Mouse (Mus musculus): Measurements from ENCODE around the gene Rcvrn. TPM values are rescaled to one million over a fixed set of nuclear protein-coding genes. Genes with fewer than 3 reads are reported as not detected.

Rcvrn gene
- total and polyA plus RNA-seq, 3 experiments, result not detected

- no peaks in the 10 kb centered on the region for H3K27me3 ChIP-seq (ENCODE audit: insufficient read depth, low read length)
- ATAC-seq (ENCODE audit: extremely low read depth, insufficient number of reproducible peaks, low FRiP score, poor library complexity, severe bottlenecking) (no peak), DNase-seq (ENCODE audit: low spot score) (no peak)
- H3K4me1 ChIP-seq (ENCODE audit: insufficient read depth, low read depth, low read length), result no peaks in the 10 kb centered on the region
- no peak overlapping the region for H3K4me3 ChIP-seq (ENCODE audit: low read depth, low read length)
- TF ChIP-seq GATA2 (IDR thresholded peaks at IDR 0.05; ENCODE audit: borderline replicate concordance, low read depth, low read length), result no peak
- no peak for TF ChIP-seq POLR2AphosphoS5 (IDR thresholded peaks at IDR 0.05; ENCODE audit: insufficient replicate concordance, low read depth, low read length)
- TF ChIP-seq TAL1 (conservative IDR thresholded peaks at IDR 0.05; ENCODE audit: low read depth, low read length), result no peak
- no peak for TF ChIP-seq GATA1 (IDR thresholded peaks at IDR 0.05; ENCODE audit: borderline replicate concordance, low read length)
- H3K36me3 ChIP-seq (replicated peaks), result no peaks in the 10 kb centered on the region
- peaks cover 94% of the 10 kb centered on the region for H3K9me3 ChIP-seq (replicated peaks)
Observed at GRCm38 (mm10) chr11:67656811-67657210, 38.3 kb upstream of the Rcvrn start.

DNA sequence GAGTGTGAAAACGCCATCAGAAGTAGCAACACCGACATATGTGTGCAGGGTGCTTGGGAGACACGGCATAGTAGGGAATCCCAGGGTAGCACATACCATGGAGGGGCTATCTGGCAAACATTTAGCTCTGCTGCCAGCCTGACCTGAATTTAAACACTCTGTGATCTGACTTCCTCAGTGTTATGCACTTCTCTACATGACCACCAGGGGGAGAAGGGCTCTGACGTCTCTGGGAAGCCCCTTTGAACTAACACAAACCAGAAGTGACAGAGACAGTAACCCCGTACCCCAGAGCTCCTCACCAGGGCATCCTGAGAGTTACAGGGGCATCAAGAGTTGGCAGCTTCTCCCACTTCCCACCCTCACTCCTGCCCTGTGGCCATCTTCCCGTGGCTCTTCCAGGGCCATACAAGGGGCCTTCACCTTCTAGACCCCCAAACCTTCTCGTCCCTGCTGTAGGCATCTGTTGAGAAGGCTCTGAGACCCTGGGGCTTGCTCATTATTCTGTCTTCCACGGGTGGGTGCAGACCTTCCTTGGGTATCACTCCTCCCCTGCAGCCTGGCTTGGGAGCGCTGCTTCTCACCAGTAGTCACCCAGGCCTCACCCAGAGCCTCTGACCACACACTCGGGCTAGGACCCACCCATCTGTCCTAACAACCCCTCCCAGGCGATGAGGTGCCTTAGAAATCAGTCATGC lies 37.3 kb upstream of the Rcvrn start:
- no peaks in the 10 kb centered on the region for H3K27me3 ChIP-seq (ENCODE audit: insufficient read depth, low read length)
- H3K9me3 ChIP-seq (replicated peaks), result peaks cover 93% of the 10 kb centered on the region
- H3K4me3 ChIP-seq (ENCODE audit: low read depth, low read length), result no peak overlapping the region
- DNase-seq (ENCODE audit: low spot score) (no peak), ATAC-seq (ENCODE audit: extremely low read depth, insufficient number of reproducible peaks, low FRiP score, poor library complexity, severe bottlenecking) (no peak)
- H3K36me3 ChIP-seq (replicated peaks), result no peaks in the 10 kb centered on the region
- TF ChIP-seq CTCF (IDR thresholded peaks at IDR 0.05; ENCODE audit: low read depth, low read length), result peak; percentile 35
- no peak for TF ChIP-seq TAL1 (conservative IDR thresholded peaks at IDR 0.05; ENCODE audit: low read depth, low read length)
- no peaks in the 10 kb centered on the region for H3K4me1 ChIP-seq (ENCODE audit: insufficient read depth, low read depth, low read length)

- Histone ChIP-seq H3K36me3 (replicated peaks) (no peaks in the 10 kb centered on the region), H3K4me3 (ENCODE audit: low read depth, low read length) (no peak overlapping the region), H3K27me3 (ENCODE audit: insufficient read depth, low read length) (no peaks in the 10 kb centered on the region), H3K9me3 (replicated peaks) (peaks cover 87% of the 10 kb centered on the region), H3K4me1 (ENCODE audit: insufficient read depth, low read depth, low read length) (no peaks in the 10 kb centered on the region)
- TF ChIP-seq GATA2 (IDR thresholded peaks at IDR 0.05; ENCODE audit: borderline replicate concordance, low read depth, low read length), result no peak
- no peak for TF ChIP-seq GATA1 (IDR thresholded peaks at IDR 0.05; ENCODE audit: borderline replicate concordance, low read length)
- no peak for TF ChIP-seq POLR2AphosphoS5 (IDR thresholded peaks at IDR 0.05; ENCODE audit: insufficient replicate concordance, low read depth, low read length)
- TF ChIP-seq TAL1 (conservative IDR thresholded peaks at IDR 0.05; ENCODE audit: low read depth, low read length), result no peak
- no peak for TF ChIP-seq CTCF (IDR thresholded peaks at IDR 0.05; ENCODE audit: low read depth, low read length)
- ATAC-seq (ENCODE audit: extremely low read depth, insufficient number of reproducible peaks, low FRiP score, poor library complexity, severe bottlenecking) (no peak), DNase-seq (ENCODE audit: low spot score) (no peak)
Observed at GRCm38 (mm10) chr11:67661465-67661864, 33.7 kb upstream of the Rcvrn start.

- ATAC-seq (ENCODE audit: extremely low read depth, insufficient number of reproducible peaks, low FRiP score, poor library complexity, severe bottlenecking), result no peak
- Histone ChIP-seq H3K9me3 (replicated peaks) (peaks cover 81% of the 10 kb centered on the region), H3K36me3 (replicated peaks) (no peaks in the 10 kb centered on the region), H3K27me3 (ENCODE audit: insufficient read depth, low read length) (no peaks in the 10 kb centered on the region), H3K4me3 (ENCODE audit: low read depth, low read length) (no peak overlapping the region), H3K4me1 (ENCODE audit: insufficient read depth, low read depth, low read length) (no peaks in the 10 kb centered on the region)
- DNase-seq (ENCODE audit: low spot score), result no peak
- TF ChIP-seq CTCF (IDR thresholded peaks at IDR 0.05; ENCODE audit: low read depth, low read length), result no peak
- TF ChIP-seq TAL1 (conservative IDR thresholded peaks at IDR 0.05; ENCODE audit: low read depth, low read length), result no peak
- no peak for TF ChIP-seq GATA2 (IDR thresholded peaks at IDR 0.05; ENCODE audit: borderline replicate concordance, low read depth, low read length)
- no peak for TF ChIP-seq GATA1 (IDR thresholded peaks at IDR 0.05; ENCODE audit: borderline replicate concordance, low read length)
- TF ChIP-seq POLR2AphosphoS5 (IDR thresholded peaks at IDR 0.05; ENCODE audit: insufficient replicate concordance, low read depth, low read length), result no peak
Observed at GRCm38 (mm10) chr11:67663437-67663836, 31.7 kb upstream of the Rcvrn start.

- H3K4me3 ChIP-seq (ENCODE audit: low read depth, low read length), result no peak overlapping the region; the same call in 1 of the 2 replicates
- H3K4me1 ChIP-seq (ENCODE audit: insufficient read depth, low read depth, low read length), result no peaks in the 10 kb centered on the region
- no peaks in the 10 kb centered on the region for H3K36me3 ChIP-seq (replicated peaks)
- no peak for DNase-seq (ENCODE audit: low spot score)
- no peak for TF ChIP-seq CTCF (IDR thresholded peaks at IDR 0.05; ENCODE audit: low read depth, low read length)
- no peak for TF ChIP-seq TAL1 (conservative IDR thresholded peaks at IDR 0.05; ENCODE audit: low read depth, low read length)
- TF ChIP-seq POLR2AphosphoS5 (IDR thresholded peaks at IDR 0.05; ENCODE audit: insufficient replicate concordance, low read depth, low read length), result no peak
- H3K27me3 ChIP-seq (ENCODE audit: insufficient read depth, low read length), result no peaks in the 10 kb centered on the region
- no peak for ATAC-seq (ENCODE audit: extremely low read depth, insufficient number of reproducible peaks, low FRiP score, poor library complexity, severe bottlenecking)
- H3K9me3 ChIP-seq (replicated peaks), result peaks cover 82% of the 10 kb centered on the region
Observed at GRCm38 (mm10) chr11:67664261-67664660, 30.9 kb upstream of the Rcvrn start.

DNA sequence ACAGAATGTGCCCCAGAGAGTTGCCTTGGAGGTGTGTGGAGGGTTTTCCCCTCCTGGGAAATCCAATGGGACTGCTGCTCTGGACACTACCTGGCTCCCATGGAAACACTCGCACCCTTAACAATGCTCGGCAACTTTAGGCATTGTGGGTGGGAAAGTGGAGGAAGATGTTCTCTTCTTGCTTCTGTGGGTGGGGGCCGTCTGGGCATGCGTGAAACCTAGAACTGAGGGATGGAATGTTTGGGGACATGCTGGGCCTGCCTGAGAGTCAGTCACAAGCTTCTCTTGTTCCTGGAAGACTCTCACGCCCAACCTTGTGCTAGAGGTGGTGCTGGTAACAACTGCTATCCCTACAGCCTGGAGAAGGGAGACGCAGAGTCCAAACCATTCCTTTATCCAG lies 30.2 kb upstream of the Rcvrn start:
- TF ChIP-seq TAL1 (conservative IDR thresholded peaks at IDR 0.05; ENCODE audit: low read depth, low read length), result no peak
- no peak for TF ChIP-seq GATA2 (IDR thresholded peaks at IDR 0.05; ENCODE audit: borderline replicate concordance, low read depth, low read length)
- no peak for TF ChIP-seq GATA1 (IDR thresholded peaks at IDR 0.05; ENCODE audit: borderline replicate concordance, low read length)
- TF ChIP-seq POLR2AphosphoS5 (IDR thresholded peaks at IDR 0.05; ENCODE audit: insufficient replicate concordance, low read depth, low read length), result no peak
- TF ChIP-seq CTCF (IDR thresholded peaks at IDR 0.05; ENCODE audit: low read depth, low read length), result no peak
- Histone ChIP-seq H3K9me3 (replicated peaks) (peaks cover 81% of the 10 kb centered on the region), H3K4me1 (ENCODE audit: insufficient read depth, low read depth, low read length) (no peaks in the 10 kb centered on the region), H3K36me3 (replicated peaks) (no peaks in the 10 kb centered on the region), H3K4me3 (ENCODE audit: low read depth, low read length) (no peak overlapping the region), H3K27me3 (ENCODE audit: insufficient read depth, low read length) (no peaks in the 10 kb centered on the region)
- ATAC-seq (ENCODE audit: extremely low read depth, insufficient number of reproducible peaks, low FRiP score, poor library complexity, severe bottlenecking) (no peak), DNase-seq (ENCODE audit: low spot score) (no peak)

All from G1E (cell line).